Mouse (Mus musculus): ENCODE results near the gene Olfr46. TPM values are rescaled to one million over a fixed set of nuclear protein-coding genes. Genes with fewer than 3 reads are reported as not detected.
"Not testable (repeated sequence)": the region's sequence is repeated elsewhere in the genome, so short reads cannot be mapped to it uniquely, and the experiment has no call there.

Olfr46 gene
- total RNA-seq (2014; rRNA removed; ENCODE audit: low replicate concordance): not detected in 2 replicates
- polyA plus RNA-seq (2015; fragmentation: Nextera tagmentation; extraction: Ambion mirVana): not detected in 2 replicates

GRCm38 (mm10) chr7:140600969-140601368 lies at the start of gene Olfr46:
Gene Olfr46 (plus strand): TSS chr7:140601269.
- not testable (repeated sequence) for H3K4me1 ChIP-seq (ENCODE audit: control insufficient read depth, insufficient read depth); H3K9ac ChIP-seq (replicated peaks; ENCODE audit: low read depth, low read length); ATAC-seq (ENCODE audit: insufficient read depth, low read depth); H3K4me2 ChIP-seq (ENCODE audit: low read depth, low read length); H3K27ac ChIP-seq (ENCODE audit: low read depth); H3K4me3 ChIP-seq (ENCODE audit: low read depth, low read length); H3K27me3 ChIP-seq (ENCODE audit: control insufficient read depth, insufficient read depth, low read length); H3K36me3 ChIP-seq (replicated peaks; ENCODE audit: control insufficient read depth, insufficient read depth, low read length); H3K9me3 ChIP-seq (replicated peaks; ENCODE audit: control insufficient read depth, low read length); DNase-seq (ENCODE audit: low spot score)
- WGBS: 59% methylated on average over 2 of the region's 2 CpGs

GRCm38 (mm10) chr7:140567586-140567985 lies 33.5 kb upstream of the Olfr46 start, which contains the start of gene Olfr538:
Gene Olfr538 (plus strand): TSS chr7:140567886.
- DNase-seq (ENCODE audit: low spot score) (no peak), ATAC-seq (ENCODE audit: insufficient read depth, low read depth) (no peak)
- Histone ChIP-seq H3K27me3 (ENCODE audit: control insufficient read depth, insufficient read depth, low read length) (no peaks in the 10 kb centered on the region), H3K9ac (replicated peaks; ENCODE audit: low read depth, low read length) (no peak within 1 kb of the TSS), H3K9me3 (replicated peaks; ENCODE audit: control insufficient read depth, low read length) (no peaks in the 10 kb centered on the region), H3K27ac (ENCODE audit: low read depth) (no peak within 1 kb of the TSS), H3K4me3 (ENCODE audit: low read depth, low read length) (no peak within 1 kb of the TSS), H3K4me1 (ENCODE audit: control insufficient read depth, insufficient read depth) (no peaks in the 10 kb centered on the region), H3K36me3 (replicated peaks; ENCODE audit: control insufficient read depth, insufficient read depth, low read length) (no peaks in the 10 kb centered on the region), H3K4me2 (ENCODE audit: low read depth, low read length) (no peak within 1 kb of the TSS)
- 47% methylated on average over 3 of the region's 3 CpGs for WGBS
- no peak for TF ChIP-seq CTCF (IDR thresholded peaks at IDR 0.05; ENCODE audit: low read depth)
- no peak for TF ChIP-seq EP300 (IDR thresholded peaks at IDR 0.05; ENCODE audit: low read depth)

GRCm38 (mm10) chr7:140628670-140629069 lies 27.6 kb downstream of the Olfr46 start, which contains the start of gene Olfr61:
Gene Olfr61 (plus strand): TSS chr7:140628970.
- H3K27ac ChIP-seq (ENCODE audit: low read depth); DNase-seq (ENCODE audit: low spot score); H3K9me3 ChIP-seq (replicated peaks; ENCODE audit: control insufficient read depth, low read length); H3K36me3 ChIP-seq (replicated peaks; ENCODE audit: control insufficient read depth, insufficient read depth, low read length); ATAC-seq (ENCODE audit: insufficient read depth, low read depth); H3K4me1 ChIP-seq (ENCODE audit: control insufficient read depth, insufficient read depth); H3K9ac ChIP-seq (replicated peaks; ENCODE audit: low read depth, low read length); H3K27me3 ChIP-seq (ENCODE audit: control insufficient read depth, insufficient read depth, low read length); H3K4me2 ChIP-seq (ENCODE audit: low read depth, low read length); H3K4me3 ChIP-seq (ENCODE audit: low read depth, low read length): not testable (repeated sequence)
- WGBS: 64% methylated on average over 3 of the region's 3 CpGs

- ATAC-seq (ENCODE audit: insufficient read depth, low read depth): no peak
- Histone ChIP-seq H3K27ac (ENCODE audit: low read depth) (no peak overlapping the region), H3K36me3 (replicated peaks; ENCODE audit: control insufficient read depth, insufficient read depth, low read length) (no peaks in the 10 kb centered on the region), H3K4me1 (ENCODE audit: control insufficient read depth, insufficient read depth) (no peaks in the 10 kb centered on the region), H3K9me3 (replicated peaks; ENCODE audit: control insufficient read depth, low read length) (no peaks in the 10 kb centered on the region), H3K4me2 (ENCODE audit: low read depth, low read length) (no peak overlapping the region), H3K27me3 (ENCODE audit: control insufficient read depth, insufficient read depth, low read length) (no peaks in the 10 kb centered on the region), H3K4me3 (ENCODE audit: low read depth, low read length) (no peak overlapping the region), H3K9ac (replicated peaks; ENCODE audit: low read depth, low read length) (no peak overlapping the region)
- WGBS: 37% methylated on average over 1 of the region's 1 CpGs
- TF ChIP-seq EP300 (IDR thresholded peaks at IDR 0.05; ENCODE audit: low read depth): no peak
- TF ChIP-seq CTCF (IDR thresholded peaks at IDR 0.05; ENCODE audit: low read depth): no peak
- no peak for DNase-seq (ENCODE audit: low spot score)
Observed at GRCm38 (mm10) chr7:140630559-140630958, 29.5 kb downstream of the Olfr46 start.

GRCm38 (mm10) chr7:140646152-140646551 lies 45.1 kb downstream of the Olfr46 start, which contains the start of gene Olfr53:
Gene Olfr53 (plus strand): TSS chr7:140646452.
- H3K27ac ChIP-seq (ENCODE audit: low read depth): no peak within 1 kb of the TSS
- TF ChIP-seq CTCF (IDR thresholded peaks at IDR 0.05; ENCODE audit: low read depth) (no peak), EP300 (IDR thresholded peaks at IDR 0.05; ENCODE audit: low read depth) (no peak)
- no peaks in the 10 kb centered on the region for H3K36me3 ChIP-seq (replicated peaks; ENCODE audit: control insufficient read depth, insufficient read depth, low read length)
- no peak within 1 kb of the TSS for H3K4me3 ChIP-seq (ENCODE audit: low read depth, low read length)
- no peak for DNase-seq (ENCODE audit: low spot score)
- no peak for ATAC-seq (ENCODE audit: insufficient read depth, low read depth)
- no peak within 1 kb of the TSS for H3K9ac ChIP-seq (replicated peaks; ENCODE audit: low read depth, low read length)
- no peaks in the 10 kb centered on the region for H3K9me3 ChIP-seq (replicated peaks; ENCODE audit: control insufficient read depth, low read length)
- no peak within 1 kb of the TSS for H3K4me2 ChIP-seq (ENCODE audit: low read depth, low read length)
- H3K4me1 ChIP-seq (ENCODE audit: control insufficient read depth, insufficient read depth): no peaks in the 10 kb centered on the region
- no peaks in the 10 kb centered on the region for H3K27me3 ChIP-seq (ENCODE audit: control insufficient read depth, insufficient read depth, low read length)
- WGBS: 59% methylated on average over 1 of the region's 1 CpGs

- Histone ChIP-seq H3K4me1 (ENCODE audit: control insufficient read depth, insufficient read depth) (no peaks in the 10 kb centered on the region), H3K4me3 (ENCODE audit: low read depth, low read length) (no peak within 1 kb of the TSS), H3K9me3 (replicated peaks; ENCODE audit: control insufficient read depth, low read length) (no peaks in the 10 kb centered on the region), H3K27me3 (ENCODE audit: control insufficient read depth, insufficient read depth, low read length) (no peaks in the 10 kb centered on the region), H3K4me2 (ENCODE audit: low read depth, low read length) (no peak within 1 kb of the TSS), H3K27ac (ENCODE audit: low read depth) (no peak within 1 kb of the TSS), H3K36me3 (replicated peaks; ENCODE audit: control insufficient read depth, insufficient read depth, low read length) (no peaks in the 10 kb centered on the region), H3K9ac (replicated peaks; ENCODE audit: low read depth, low read length) (no peak within 1 kb of the TSS)
- no peak for ATAC-seq (ENCODE audit: insufficient read depth, low read depth)
- 52% methylated on average over 4 of the region's 4 CpGs for WGBS
- DNase-seq (ENCODE audit: low spot score): no peak
- TF ChIP-seq CTCF (IDR thresholded peaks at IDR 0.05; ENCODE audit: low read depth) (no peak), EP300 (IDR thresholded peaks at IDR 0.05; ENCODE audit: low read depth) (no peak)
Observed at GRCm38 (mm10) chr7:140659630-140660029, 58.6 kb downstream of the Olfr46 start, which contains the start of gene Olfr539. Gene Olfr539 (plus strand): TSS chr7:140659930.

Other genes starting within 250 kb of the Olfr46 start
- not detected in 2 replicates for gene Olfr60, start 239.6 kb upstream of the Olfr46 start, total RNA-seq (2014; rRNA removed; ENCODE audit: low replicate concordance)
- not detected in 2 replicates for gene Olfr60, start 239.6 kb upstream of the Olfr46 start, polyA plus RNA-seq (2015; fragmentation: Nextera tagmentation; extraction: Ambion mirVana)
- not detected in 2 replicates for gene Olfr530, start 224.9 kb upstream of the Olfr46 start, total RNA-seq (2014; rRNA removed; ENCODE audit: low replicate concordance)
- gene Olfr530, start 224.9 kb upstream of the Olfr46 start, polyA plus RNA-seq (2015; fragmentation: Nextera tagmentation; extraction: Ambion mirVana): not detected in 2 replicates
- not detected in 2 replicates for gene Olfr531, start 198.4 kb upstream of the Olfr46 start, total RNA-seq (2014; rRNA removed; ENCODE audit: low replicate concordance)
- gene Olfr531, start 198.4 kb upstream of the Olfr46 start, polyA plus RNA-seq (2015; fragmentation: Nextera tagmentation; extraction: Ambion mirVana): not detected in 2 replicates
- gene Olfr532, start 179.6 kb upstream of the Olfr46 start, total RNA-seq (2014; rRNA removed; ENCODE audit: low replicate concordance): not detected in 2 replicates
- gene Olfr532, start 179.6 kb upstream of the Olfr46 start, polyA plus RNA-seq (2015; fragmentation: Nextera tagmentation; extraction: Ambion mirVana): not detected in 2 replicates
- not detected in 2 replicates for gene Olfr533, start 137.9 kb upstream of the Olfr46 start, total RNA-seq (2014; rRNA removed; ENCODE audit: low replicate concordance)
- gene Olfr533, start 137.9 kb upstream of the Olfr46 start, polyA plus RNA-seq (2015; fragmentation: Nextera tagmentation; extraction: Ambion mirVana): not detected in 2 replicates
- not detected in 2 replicates for gene Olfr535, start 117.1 kb upstream of the Olfr46 start, total RNA-seq (2014; rRNA removed; ENCODE audit: low replicate concordance)
- gene Olfr535, start 117.1 kb upstream of the Olfr46 start, polyA plus RNA-seq (2015; fragmentation: Nextera tagmentation; extraction: Ambion mirVana): not detected in 2 replicates
- not detected in 2 replicates for gene Olfr536, start 93.9 kb upstream of the Olfr46 start, total RNA-seq (2014; rRNA removed; ENCODE audit: low replicate concordance)
- not detected in 2 replicates for gene Olfr536, start 93.9 kb upstream of the Olfr46 start, polyA plus RNA-seq (2015; fragmentation: Nextera tagmentation; extraction: Ambion mirVana)
- not detected in 2 replicates for gene Olfr538, start 33.4 kb upstream of the Olfr46 start, total RNA-seq (2014; rRNA removed; ENCODE audit: low replicate concordance)
- gene Olfr538, start 33.4 kb upstream of the Olfr46 start, polyA plus RNA-seq (2015; fragmentation: Nextera tagmentation; extraction: Ambion mirVana): not detected in 2 replicates
- gene Olfr61, start 27.7 kb downstream of the Olfr46 start, total RNA-seq (2014; rRNA removed; ENCODE audit: low replicate concordance): not detected in 2 replicates
- not detected in 2 replicates for gene Olfr61, start 27.7 kb downstream of the Olfr46 start, polyA plus RNA-seq (2015; fragmentation: Nextera tagmentation; extraction: Ambion mirVana)
- not detected in 2 replicates for gene Olfr53, start 45.2 kb downstream of the Olfr46 start, total RNA-seq (2014; rRNA removed; ENCODE audit: low replicate concordance)
- not detected in 2 replicates for gene Olfr53, start 45.2 kb downstream of the Olfr46 start, polyA plus RNA-seq (2015; fragmentation: Nextera tagmentation; extraction: Ambion mirVana)
- gene Olfr539, start 58.7 kb downstream of the Olfr46 start, total RNA-seq (2014; rRNA removed; ENCODE audit: low replicate concordance): not detected in 2 replicates
- not detected in 2 replicates for gene Olfr539, start 58.7 kb downstream of the Olfr46 start, polyA plus RNA-seq (2015; fragmentation: Nextera tagmentation; extraction: Ambion mirVana)
- not detected in 2 replicates for gene Olfr45, start 80.7 kb downstream of the Olfr46 start, total RNA-seq (2014; rRNA removed; ENCODE audit: low replicate concordance)
- not detected in 2 replicates for gene Olfr45, start 80.7 kb downstream of the Olfr46 start, polyA plus RNA-seq (2015; fragmentation: Nextera tagmentation; extraction: Ambion mirVana)
- not detected in 2 replicates for gene Olfr541, start 96.0 kb downstream of the Olfr46 start, total RNA-seq (2014; rRNA removed; ENCODE audit: low replicate concordance)
- gene Olfr541, start 96.0 kb downstream of the Olfr46 start, polyA plus RNA-seq (2015; fragmentation: Nextera tagmentation; extraction: Ambion mirVana): not detected in 2 replicates
- 0.11 TPM in 1 of 2 replicates, not detected in the other for gene Cyp2e1, start 162.5 kb downstream of the Olfr46 start, total RNA-seq (2014; rRNA removed; ENCODE audit: low replicate concordance)
- gene Cyp2e1, start 162.5 kb downstream of the Olfr46 start, polyA plus RNA-seq (2015; fragmentation: Nextera tagmentation; extraction: Ambion mirVana): not detected in 2 replicates
- gene Syce1, start 186.6 kb downstream of the Olfr46 start, total RNA-seq (2014; rRNA removed; ENCODE audit: low replicate concordance): not detected in 2 replicates
- gene Syce1, start 186.6 kb downstream of the Olfr46 start, polyA plus RNA-seq (2015; fragmentation: Nextera tagmentation; extraction: Ambion mirVana): 0.10 and 0.18 TPM in 2 replicates
- gene Zfp941, start 220.9 kb downstream of the Olfr46 start, total RNA-seq (2014; rRNA removed; ENCODE audit: low replicate concordance): 0.11 and 0.97 TPM in 2 replicates
- 0.29 and 0.45 TPM in 2 replicates for gene Zfp941, start 220.9 kb downstream of the Olfr46 start, polyA plus RNA-seq (2015; fragmentation: Nextera tagmentation; extraction: Ambion mirVana)
- gene Urah, start 233.7 kb downstream of the Olfr46 start, total RNA-seq (2014; rRNA removed; ENCODE audit: low replicate concordance): not detected in 2 replicates
- 0.27 and 0.29 TPM in 2 replicates for gene Urah, start 233.7 kb downstream of the Olfr46 start, polyA plus RNA-seq (2015; fragmentation: Nextera tagmentation; extraction: Ambion mirVana)
- gene Scgb1c1, start 244.3 kb downstream of the Olfr46 start, total RNA-seq (2014; rRNA removed; ENCODE audit: low replicate concordance): 0.80 TPM in 1 of 2 replicates, not detected in the other
- gene Scgb1c1, start 244.3 kb downstream of the Olfr46 start, polyA plus RNA-seq (2015; fragmentation: Nextera tagmentation; extraction: Ambion mirVana): 8.7 and 11.0 TPM in 2 replicates
- not detected in 2 replicates for gene Odf3, start 246.5 kb downstream of the Olfr46 start, total RNA-seq (2014; rRNA removed; ENCODE audit: low replicate concordance)
- not detected in 2 replicates for gene Odf3, start 246.5 kb downstream of the Olfr46 start, polyA plus RNA-seq (2015; fragmentation: Nextera tagmentation; extraction: Ambion mirVana)

Data from heart, postnatal 0 days (tissue).